In the genomic region with DNA sequence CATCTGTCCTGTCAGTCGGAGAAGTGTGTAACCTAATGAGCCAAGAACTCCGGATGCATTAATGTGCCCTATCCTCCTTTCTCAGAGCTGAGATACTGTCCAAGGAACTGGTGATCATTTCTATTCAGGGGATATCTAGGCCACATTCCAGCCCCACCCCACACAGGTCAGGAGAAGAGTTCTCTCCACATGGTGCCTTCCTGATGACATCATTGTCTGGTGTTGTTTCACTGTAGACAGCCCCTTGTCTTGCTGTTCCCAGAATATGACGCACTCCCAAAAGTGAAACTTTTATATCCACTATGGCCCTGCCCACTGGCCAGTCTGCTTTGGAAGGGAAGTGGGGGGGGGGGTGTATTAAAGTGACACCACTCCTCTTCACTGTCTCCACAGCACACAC, we compare ENCODE assay signal across 8 mouse cellular contexts. TPM values are rescaled to one million over a fixed set of nuclear protein-coding genes. Genes with fewer than 3 reads are reported as not detected.
DNase-seq lines count a peak whose midpoint lies in the region; ATAC-seq lines count a peak whose summit lies in the region.

No protein-coding gene starts in this region.

- peak; percentile 9 for DNase-seq in gastrocnemius, postnatal 14 days
- DNase-seq in gastrocnemius, adult 8-10 months (ENCODE audit: low spot score in 2 of 2): no peak
- DNase-seq in MN1 (ENCODE audit: low spot score): peak; percentile 48
- DNase-seq in cerebellum, postnatal 25 days: peak; percentile 31 to 55
- peak; percentile 10 for DNase-seq in kidney, postnatal 10 days
- no peak for DNase-seq in ovary, postnatal 10 days (ENCODE audit: low spot score)
- no peak for DNase-seq in left cerebral cortex, postnatal 4 days

- intact Hi-C loops in gastrocnemius, postnatal 14 days (cut with DNase I; ENCODE audit: low total_unique reads): no loop called here
- intact Hi-C loops in left cerebral cortex, postnatal 4 days (cut with DNase I): no loop called here

- no peak for ATAC-seq in megakaryocyte progenitor cell, adult 5-6 weeks (replicated peaks; ENCODE audit: poor library complexity)

RNA-seq across cellular contexts. Expression of a gene that starts 58.4 kb away (rescaled TPM):
- total RNA-seq in gastrocnemius, postnatal 14 days (2021): 1 to 10 TPM; 1.3 to 2.1 TPM
- 1 to 10 TPM; 1.9 to 3.2 (median 2.4) TPM for total RNA-seq in gastrocnemius, adult 8-10 months (2022)
- total RNA-seq in megakaryocyte progenitor cell, adult 5-6 weeks (2015): 4.4 and 5.4 TPM in 2 replicates
- total RNA-seq in megakaryocyte progenitor cell, adult 5-6 weeks (2017): 6.6 and 8.5 TPM in 2 replicates
- 1 to 10 TPM; 2.8 to 3.6 TPM for total RNA-seq in left cerebral cortex, postnatal 4 days (2021)

Comparison
In these comparisons a context has a peak if more than half of its experiments do, and no peak if none do; other contexts are left out.
1. DNase-seq: peak in gastrocnemius, postnatal 14 days (single experiment), MN1 (single experiment), cerebellum, postnatal 25 days (2 of 2) and kidney, postnatal 10 days (single experiment); none in gastrocnemius, adult 8-10 months (0 of 2), ovary, postnatal 10 days (single experiment) and left cerebral cortex, postnatal 4 days (single experiment).